Mouse (Mus musculus) lung, postnatal 4 days (tissue): ENCODE results near the gene Arap1.

ENCODE experiments used
- DNase-seq, 2 experiments: peaks; one replicate each; pipeline ENCODE4 v3.0.0; 2021

The Arap1 gene

GRCm38 (mm10) chr7:101452669-101453068, 104.8 kb downstream of the Arap1 start:
- DNase-seq = no peak

DNA sequence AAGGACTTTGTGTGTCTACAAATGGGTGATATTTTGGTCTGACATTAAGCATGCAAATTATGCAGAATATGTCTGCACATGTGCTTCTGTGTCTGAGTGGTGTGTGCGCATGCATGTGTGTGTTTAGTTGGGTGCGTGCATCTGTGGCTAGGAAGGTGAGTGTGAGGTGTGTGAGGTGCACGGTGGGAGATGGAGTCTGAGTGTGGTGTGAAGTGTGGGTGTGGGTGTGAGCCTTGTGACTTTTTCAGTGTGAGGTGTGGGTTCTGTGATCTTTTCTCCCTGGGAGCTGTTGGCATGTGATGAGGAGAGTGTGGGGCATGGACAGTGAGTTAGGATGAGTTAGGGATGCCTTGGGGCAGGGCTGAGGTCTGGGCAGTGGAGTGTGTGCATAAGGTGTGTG, 105.4 kb downstream of the Arap1 start:
- no peak for DNase-seq

DNA sequence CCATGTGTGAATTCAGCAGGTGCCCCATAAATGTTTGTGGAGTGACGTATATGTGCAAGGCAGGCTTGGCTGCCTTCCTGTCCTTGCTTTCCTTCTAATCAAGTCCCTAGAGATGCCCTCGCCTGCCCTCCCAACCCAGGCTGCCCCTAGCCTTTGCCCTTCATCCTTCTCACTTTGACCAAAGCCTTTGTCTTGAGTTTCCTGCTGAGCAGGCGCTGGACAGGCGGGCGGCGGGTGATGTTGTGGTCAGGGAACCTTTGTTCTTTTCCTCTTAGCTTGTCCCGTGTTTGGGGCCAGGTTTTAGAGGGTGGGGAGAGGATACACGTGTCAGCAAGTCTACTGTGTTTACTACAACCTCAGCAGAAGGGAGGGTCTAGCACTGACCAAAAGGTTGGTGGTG, 105.9 kb downstream of the Arap1 start:
- DNase-seq = peak; percentile 41 to 58

DNA sequence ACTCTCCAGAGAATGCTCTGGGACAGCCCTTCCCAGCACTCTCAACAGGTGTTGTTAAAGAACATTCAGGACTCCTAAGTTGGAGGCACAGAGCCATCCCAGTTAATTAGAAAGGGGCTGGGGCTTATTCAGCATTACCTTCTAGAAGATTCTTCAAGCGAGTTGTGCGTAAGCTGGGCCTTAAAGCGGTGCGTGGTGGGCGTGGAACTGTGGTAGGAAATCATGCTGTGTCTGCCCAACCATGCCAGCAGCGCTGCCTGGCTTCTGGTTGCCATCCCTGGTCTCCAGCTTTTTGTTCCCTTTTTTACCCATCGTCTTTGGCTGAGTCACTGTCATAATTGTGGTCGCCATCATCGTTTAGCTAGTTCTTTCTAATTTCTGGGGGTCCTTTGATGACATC, 106.6 kb downstream of the Arap1 start:
- no peak for DNase-seq

- DNase-seq = no peak
Observed at GRCm38 (mm10) chr7:101455141-101455540, 107.3 kb downstream of the Arap1 start.

GRCm38 (mm10) chr7:101456318-101456717, 108.5 kb downstream of the Arap1 start:
- DNase-seq = no peak

DNA sequence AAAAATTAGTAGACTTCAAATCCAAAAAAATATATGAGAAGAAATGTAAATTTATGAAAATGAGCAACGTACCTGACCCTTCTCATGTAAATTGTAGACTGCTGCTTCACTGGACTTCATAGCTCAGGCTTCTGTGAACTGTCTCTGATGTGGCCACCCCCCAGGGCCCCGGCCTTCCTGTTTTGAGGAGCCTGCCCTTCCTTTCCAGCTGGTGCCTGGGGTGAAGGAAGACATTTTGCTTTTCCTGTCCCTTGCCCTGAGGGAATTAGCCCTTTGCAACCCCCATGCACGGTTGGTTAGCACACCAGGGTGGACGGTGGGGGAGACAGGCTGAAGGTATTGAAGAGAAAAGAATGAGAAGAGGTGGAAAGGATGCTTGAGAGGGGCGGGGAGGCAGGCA, 108.9 kb downstream of the Arap1 start:
- DNase-seq = peak in 1 of 2 experiments; percentile 53

DNA sequence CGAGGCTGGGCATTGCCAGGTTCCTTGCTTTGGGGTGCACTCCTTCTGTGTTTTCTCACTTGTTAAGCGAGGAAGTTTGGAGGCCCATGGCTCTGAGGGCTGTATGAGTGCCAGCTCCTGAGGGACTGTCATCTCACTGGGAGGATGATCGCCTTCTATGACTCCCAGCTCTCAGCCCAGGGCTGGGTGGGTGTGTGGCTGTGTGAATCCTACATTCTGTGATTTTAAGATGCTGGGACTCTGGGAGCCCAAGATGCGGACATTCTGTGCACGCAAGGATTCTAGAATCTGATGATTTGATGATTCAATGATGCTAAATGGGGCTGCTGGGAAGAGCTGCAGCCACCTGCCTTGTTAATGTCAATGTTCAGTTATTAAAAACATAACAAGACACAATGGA, 109.4 kb downstream of the Arap1 start:
- no peak for DNase-seq

DNA sequence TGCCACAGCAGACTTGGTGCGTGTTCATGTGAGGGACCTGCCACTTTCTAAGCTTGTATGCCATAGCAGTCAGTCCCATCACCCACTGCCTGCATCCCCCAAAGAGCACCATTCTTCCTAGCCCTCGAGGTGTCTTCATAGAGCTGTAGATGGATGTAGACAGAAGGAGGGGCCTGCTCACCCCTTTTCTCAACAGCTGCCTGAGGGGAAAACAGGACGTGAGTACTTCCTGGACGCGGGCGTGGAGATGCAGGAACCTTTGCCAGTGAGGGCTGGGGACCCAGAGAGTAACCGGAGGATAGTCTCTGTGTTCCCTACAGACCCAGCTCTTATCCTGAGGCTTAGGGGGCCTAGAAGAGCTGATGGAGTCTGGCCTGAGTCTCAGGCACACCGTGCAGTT, 109.9 kb downstream of the Arap1 start:
- peak in 1 of 2 experiments; percentile 43 for DNase-seq

GRCm38 (mm10) chr7:101458278-101458781, 110.5 kb downstream of the Arap1 start:
- DNase-seq = no peak

- no peak for DNase-seq
Observed at GRCm38 (mm10) chr7:101459305-101459813, 111.5 kb downstream of the Arap1 start.

DNA sequence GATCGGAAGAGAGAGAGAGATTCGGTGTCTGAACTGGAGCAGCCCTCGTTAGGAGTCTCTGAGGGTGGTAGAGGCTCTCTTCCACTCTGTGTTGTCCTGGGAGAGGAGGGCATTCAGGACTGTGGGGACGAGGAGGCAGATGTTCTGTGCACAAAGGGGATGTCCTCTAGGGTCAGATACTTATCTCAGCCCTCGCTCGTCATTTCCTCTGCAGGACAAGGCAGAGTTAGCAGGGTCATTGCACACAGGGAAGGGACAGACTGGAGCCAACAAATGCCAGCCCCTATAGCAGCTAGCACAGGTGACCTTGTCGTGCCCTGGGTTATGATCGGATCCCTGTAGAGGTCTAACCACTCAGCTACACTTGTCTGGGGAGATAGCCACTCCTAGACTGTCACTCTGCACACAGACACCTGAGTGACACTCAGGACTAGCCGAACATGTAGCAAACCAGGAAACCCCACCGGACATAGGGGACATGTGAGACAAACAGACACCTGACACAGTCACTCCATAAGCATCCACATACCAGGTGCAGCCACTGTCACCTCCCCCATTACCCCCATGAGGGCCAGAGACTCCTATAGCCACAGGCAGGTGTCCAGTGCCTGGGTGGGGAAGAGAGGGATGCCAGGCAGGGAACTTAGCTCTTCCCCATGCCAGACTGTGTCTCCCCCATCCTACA, 112.2 kb downstream of the Arap1 start:
- peak in 1 of 2 experiments; percentile 39 for DNase-seq

DNA sequence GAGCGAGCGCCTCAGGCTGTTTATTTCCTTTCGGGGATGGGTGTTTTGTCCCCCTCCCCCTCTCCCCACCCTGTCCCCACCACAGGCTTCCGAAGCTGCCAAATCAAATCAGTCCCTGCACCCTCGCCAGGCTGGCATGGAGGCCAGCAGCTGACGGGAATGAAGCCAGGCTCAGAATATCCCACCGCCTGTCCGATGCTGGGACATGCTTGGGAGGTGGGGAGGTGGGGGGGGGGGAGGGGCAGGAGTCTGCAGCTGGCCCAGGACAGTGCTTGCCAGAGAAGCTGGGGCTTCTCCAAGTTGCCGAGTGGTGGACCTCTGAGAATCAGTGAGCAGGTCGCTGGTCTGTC, 112.7 kb downstream of the Arap1 start:
- DNase-seq = peak in 1 of 2 experiments; percentile 44

- DNase-seq = no peak
Observed at GRCm38 (mm10) chr7:101461571-101461970, 113.7 kb downstream of the Arap1 start.
